Mouse (Mus musculus): ENCODE measurements around the gene Clcn6. TPM values are rescaled to one million over a fixed set of nuclear protein-coding genes. Genes with fewer than 3 reads are reported as not detected.
A peak's percentile ranks its signal among the peaks of the same experiment; 100 is the strongest.
"Not testable (repeated sequence)": the region's sequence is repeated elsewhere in the genome, so short reads cannot be mapped to it uniquely, and the experiment has no call there.

Gene Clcn6
- total RNA-seq, 2 experiments from 2014 or later = 81.4 to 84.4 TPM

- intact Hi-C loops (cut with DNase I) = no loop called here
- H3K4me3 ChIP-seq = no peak overlapping the region
- no peak for DNase-seq (ENCODE audit: extremely low spot score in 1 of 2, low spot score in 2 of 2)
- peak; percentile 57 for TF ChIP-seq CTCF (IDR thresholded peaks at IDR 0.05)
- H3K27ac ChIP-seq = no peak overlapping the region
These were observed 21.8 kb upstream of the Clcn6 start for GRCm38 (mm10) chr4:148060120-148061085.

DNA sequence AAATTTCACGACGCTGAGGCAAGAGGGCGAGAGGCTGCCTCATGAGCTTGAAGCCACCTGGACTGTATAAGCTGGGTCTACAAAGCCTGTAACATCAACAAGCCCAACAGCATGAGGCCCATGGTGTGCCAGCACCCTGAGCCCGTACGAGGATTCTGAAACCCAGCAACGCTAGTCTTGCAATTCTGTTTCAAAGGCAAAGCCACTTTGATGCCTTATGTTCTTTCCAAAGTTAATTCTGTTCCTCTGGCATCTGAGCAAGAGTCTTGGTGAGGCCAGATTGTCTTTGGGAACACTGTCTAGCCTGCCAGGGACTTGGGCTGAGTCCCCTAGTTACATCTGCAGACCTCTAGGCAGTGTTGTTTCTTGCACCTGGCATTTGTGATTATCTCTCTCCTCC, 20.4 kb upstream of the Clcn6 start:
- TF ChIP-seq CTCF (IDR thresholded peaks at IDR 0.05) = no peak; the same call in 1 of the 2 replicates
- intact Hi-C loops (cut with DNase I) = no loop called here
- Histone ChIP-seq H3K4me3 (no peak overlapping the region), H3K27ac (no peak overlapping the region; the same call in 1 of the 2 replicates)
- DNase-seq (ENCODE audit: extremely low spot score in 1 of 2, low spot score in 2 of 2) = no peak

- Histone ChIP-seq H3K27ac (peak overlapping the region; percentile 63), H3K4me3 (no peak overlapping the region)
- no peak for TF ChIP-seq CTCF (IDR thresholded peaks at IDR 0.05)
- intact Hi-C loops (cut with DNase I) = no loop called here
- no peak for DNase-seq (ENCODE audit: extremely low spot score in 1 of 2, low spot score in 2 of 2)
These were observed 19.7 kb upstream of the Clcn6 start for GRCm38 (mm10) chr4:148058218-148058819.

DNA sequence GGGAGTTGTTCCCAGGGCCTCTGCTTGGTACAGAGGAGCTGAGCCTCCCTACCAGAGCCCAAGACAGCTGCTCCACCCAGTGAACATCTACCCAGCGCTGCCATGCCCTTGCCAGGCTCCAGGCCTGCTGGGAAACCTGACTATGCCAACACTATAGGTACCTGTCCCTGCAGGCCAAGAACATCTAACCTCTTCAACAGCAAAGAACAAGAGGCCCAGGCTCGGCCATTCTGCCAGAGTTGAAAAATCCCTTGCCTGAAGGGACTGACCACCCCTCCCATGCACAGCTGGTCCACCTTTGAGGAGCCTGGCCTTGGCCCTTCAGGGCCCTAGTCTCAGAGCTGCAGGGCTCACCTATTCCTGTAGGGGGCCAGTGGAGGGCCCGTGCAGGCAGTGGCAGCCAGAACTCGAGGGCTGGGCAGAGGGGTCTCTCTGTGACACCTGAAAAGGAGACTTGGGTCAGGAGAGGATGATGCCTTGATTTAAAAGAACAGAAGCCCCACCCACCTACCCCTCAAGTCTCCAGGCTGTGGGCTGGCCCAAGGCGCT, 19.1 kb upstream of the Clcn6 start:
- intact Hi-C loops (cut with DNase I) = no loop called here
- no peak for DNase-seq (ENCODE audit: extremely low spot score in 1 of 2, low spot score in 2 of 2)
- Histone ChIP-seq H3K27ac (0 out of 2 replicates have a peak overlapping the region, but pooled peaks have one; percentile 6), H3K4me3 (no peak overlapping the region)
- TF ChIP-seq CTCF (IDR thresholded peaks at IDR 0.05) = peak; percentile 30

- intact Hi-C loops (cut with DNase I) = no loop called here
- Histone ChIP-seq H3K4me3 (no peak overlapping the region), H3K27ac (no peak overlapping the region)
- no peak for DNase-seq (ENCODE audit: extremely low spot score in 1 of 2, low spot score in 2 of 2)
- TF ChIP-seq CTCF (IDR thresholded peaks at IDR 0.05) = no peak
These were observed 18.2 kb upstream of the Clcn6 start for GRCm38 (mm10) chr4:148056801-148057200.

DNA sequence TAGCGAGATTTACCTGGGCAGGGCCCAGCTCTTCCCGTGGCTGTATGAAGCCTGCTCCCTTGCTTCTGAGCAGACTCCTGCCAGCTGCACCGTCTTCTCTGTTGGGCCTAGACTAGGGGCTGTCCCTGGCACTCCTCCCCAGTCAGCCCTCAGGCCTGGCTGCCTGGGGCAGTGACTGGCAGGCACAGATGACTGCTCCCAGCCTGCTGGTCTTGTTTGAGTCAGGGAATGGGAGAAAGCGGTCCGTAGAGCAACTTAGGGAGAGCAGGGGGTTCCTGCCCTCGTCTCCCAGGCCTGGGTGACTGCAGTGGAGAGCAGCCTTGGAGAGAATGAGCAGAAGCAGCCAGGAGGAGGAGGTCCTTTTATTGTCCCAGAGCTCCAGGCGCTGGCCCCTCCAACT, 17.6 kb upstream of the Clcn6 start:
- no peak for TF ChIP-seq CTCF (IDR thresholded peaks at IDR 0.05)
- no peak for DNase-seq (ENCODE audit: extremely low spot score in 1 of 2, low spot score in 2 of 2)
- H3K27ac ChIP-seq = no peak overlapping the region
- intact Hi-C loops (cut with DNase I) = no loop called here
- H3K4me3 ChIP-seq = no peak overlapping the region

DNA sequence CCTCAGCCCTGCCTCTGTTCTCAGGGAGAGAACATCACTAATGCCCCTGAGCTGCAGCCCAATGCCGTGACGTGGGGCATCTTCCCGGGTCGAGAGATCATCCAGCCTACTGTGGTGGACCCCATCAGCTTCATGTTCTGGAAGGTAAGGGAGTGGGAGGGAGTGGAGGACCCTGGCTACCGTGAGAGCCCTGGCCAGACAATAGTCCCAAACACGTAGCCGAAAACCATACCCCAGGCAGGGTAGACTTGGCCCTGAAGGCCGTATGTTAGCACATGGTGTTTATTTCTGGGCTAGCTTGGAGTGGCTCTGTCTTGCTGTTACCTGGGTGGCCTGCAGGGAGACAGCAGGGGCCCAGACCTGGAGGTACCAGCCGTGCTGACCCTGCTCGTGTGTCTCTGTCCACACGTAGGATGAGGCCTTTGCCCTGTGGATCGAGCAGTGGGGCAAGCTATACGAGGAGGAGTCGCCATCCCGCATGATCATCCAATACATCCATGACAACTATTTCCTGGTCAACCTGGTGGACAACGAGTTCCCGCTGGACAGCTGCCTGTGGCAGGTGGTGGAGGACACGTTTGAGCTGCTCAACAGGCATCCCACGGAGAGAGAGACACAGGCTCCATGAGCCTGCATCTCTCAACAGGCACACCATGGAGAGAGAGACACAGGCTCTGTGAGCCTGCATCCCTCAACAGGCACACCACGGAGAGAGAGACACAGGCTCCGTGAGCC, 16.5 kb upstream of the Clcn6 start:
- DNase-seq (ENCODE audit: extremely low spot score in 1 of 2, low spot score in 2 of 2) = no peak
- TF ChIP-seq CTCF (IDR thresholded peaks at IDR 0.05) = no peak
- Histone ChIP-seq H3K4me3 (no peak overlapping the region), H3K27ac (0 out of 2 replicates have a peak overlapping the region, but pooled peaks have one; percentile 3)
- intact Hi-C loops (cut with DNase I) = no loop called here

DNA sequence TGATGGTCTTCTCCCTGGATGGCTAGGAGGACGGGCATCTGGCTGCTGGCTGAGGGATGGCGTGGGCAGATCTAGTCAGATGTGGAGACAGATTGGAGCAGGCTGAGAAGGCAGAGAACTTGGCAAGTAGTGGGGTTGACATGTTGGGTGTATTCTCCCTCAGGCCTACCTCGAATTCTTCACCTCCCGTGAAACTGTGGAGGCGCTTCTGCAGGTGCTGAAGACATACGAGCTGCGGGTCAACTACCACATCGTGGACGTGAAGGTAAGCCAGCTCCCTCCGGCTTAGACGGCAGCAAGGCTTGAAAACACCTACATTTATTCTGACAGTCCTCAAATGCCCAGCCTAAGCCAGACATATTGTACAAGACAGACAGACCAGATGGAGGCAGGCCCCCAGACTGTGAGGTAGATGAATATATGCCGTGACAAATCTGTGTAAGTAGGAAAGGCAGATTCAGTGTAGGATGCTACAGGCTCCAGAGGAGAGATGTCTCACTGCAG, 14.8 kb upstream of the Clcn6 start:
- no peak for TF ChIP-seq CTCF (IDR thresholded peaks at IDR 0.05)
- Histone ChIP-seq H3K4me3 (no peak overlapping the region), H3K27ac (peak overlapping the region; percentile 85)
- intact Hi-C loops (cut with DNase I) = loop anchor here (1.0 kb wide), 1 partner anchor 14 kb away; the partner anchor contains the start of gene Mthfr
- DNase-seq (ENCODE audit: extremely low spot score in 1 of 2, low spot score in 2 of 2) = peak; percentile 42 to 77

DNA sequence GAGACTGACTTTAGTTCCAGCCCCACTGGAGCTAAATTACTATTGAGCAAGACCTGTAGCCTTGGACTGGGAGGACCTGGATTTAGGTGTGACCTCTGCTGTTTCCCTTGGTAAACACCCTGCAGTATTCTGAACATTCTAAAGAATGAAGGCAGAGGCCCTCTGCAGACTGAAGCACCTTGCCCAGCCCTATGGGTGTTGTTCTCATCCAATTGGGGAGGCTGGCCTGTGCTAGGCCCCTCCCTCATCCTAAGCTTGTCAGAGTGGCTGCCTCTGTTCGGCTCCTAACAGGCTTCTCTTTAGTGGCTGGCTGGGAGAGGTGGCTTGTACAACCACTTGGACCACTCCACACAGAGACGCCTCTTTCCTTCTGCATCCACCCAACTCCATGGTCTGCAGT, 14.4 kb upstream of the Clcn6 start:
- no peak overlapping the region for H3K4me3 ChIP-seq
- intact Hi-C loops (cut with DNase I) = loop anchor here (1.0 kb wide), 1 partner anchor 14 kb away; the partner anchor contains the start of gene Mthfr
- TF ChIP-seq CTCF (IDR thresholded peaks at IDR 0.05) = no peak
- H3K27ac ChIP-seq = peak overlapping the region; percentile 85
- DNase-seq (ENCODE audit: extremely low spot score in 1 of 2, low spot score in 2 of 2) = no peak

- no peak overlapping the region; the same call in 1 of the 2 replicates for H3K27ac ChIP-seq
- DNase-seq (ENCODE audit: extremely low spot score in 1 of 2, low spot score in 2 of 2) = no peak
- intact Hi-C loops (cut with DNase I) = no loop called here
- H3K4me3 ChIP-seq = no peak overlapping the region
- no peak for TF ChIP-seq CTCF (IDR thresholded peaks at IDR 0.05)
These were observed 13.3 kb upstream of the Clcn6 start for GRCm38 (mm10) chr4:148051886-148052285.

DNA sequence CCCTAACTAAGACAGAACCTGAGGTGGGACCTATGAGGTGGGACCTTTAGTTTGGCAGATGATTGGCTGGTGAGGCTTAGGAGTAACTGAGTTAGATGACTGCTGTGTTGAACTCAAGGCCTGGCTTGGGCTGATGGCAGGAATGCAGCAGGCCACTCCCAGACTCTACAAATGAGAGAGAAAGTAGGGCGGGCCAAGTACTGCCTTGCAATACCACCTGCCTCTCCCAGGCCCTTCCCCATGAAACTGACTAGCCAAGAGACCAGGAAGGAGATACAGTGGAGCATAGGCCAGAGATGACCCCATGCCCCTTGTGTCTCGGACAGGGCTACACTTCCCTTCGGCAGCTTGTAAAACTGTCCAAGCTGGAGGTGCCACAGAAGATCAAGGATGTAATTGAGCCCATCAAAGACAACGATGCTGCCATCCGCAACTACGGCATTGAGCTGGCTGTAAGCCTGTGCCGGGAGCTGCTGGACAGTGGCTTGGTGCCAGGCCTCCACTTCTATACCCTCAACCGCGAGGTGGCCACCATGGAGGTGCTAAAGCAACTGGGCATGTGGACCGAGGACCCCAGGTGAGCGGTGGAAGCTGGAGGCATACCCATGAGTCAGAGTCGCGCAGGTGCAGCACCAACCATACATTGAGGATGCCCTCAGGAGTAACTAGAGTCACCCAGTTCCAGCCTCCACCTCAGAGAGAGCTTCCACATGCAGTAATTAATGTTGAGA, 12.6 kb upstream of the Clcn6 start:
- DNase-seq (ENCODE audit: extremely low spot score in 1 of 2, low spot score in 2 of 2) = no peak
- intact Hi-C loops (cut with DNase I) = no loop called here
- H3K4me3 ChIP-seq = no peak overlapping the region
- TF ChIP-seq CTCF (IDR thresholded peaks at IDR 0.05) = no peak
- H3K27ac ChIP-seq = no peak overlapping the region

DNA sequence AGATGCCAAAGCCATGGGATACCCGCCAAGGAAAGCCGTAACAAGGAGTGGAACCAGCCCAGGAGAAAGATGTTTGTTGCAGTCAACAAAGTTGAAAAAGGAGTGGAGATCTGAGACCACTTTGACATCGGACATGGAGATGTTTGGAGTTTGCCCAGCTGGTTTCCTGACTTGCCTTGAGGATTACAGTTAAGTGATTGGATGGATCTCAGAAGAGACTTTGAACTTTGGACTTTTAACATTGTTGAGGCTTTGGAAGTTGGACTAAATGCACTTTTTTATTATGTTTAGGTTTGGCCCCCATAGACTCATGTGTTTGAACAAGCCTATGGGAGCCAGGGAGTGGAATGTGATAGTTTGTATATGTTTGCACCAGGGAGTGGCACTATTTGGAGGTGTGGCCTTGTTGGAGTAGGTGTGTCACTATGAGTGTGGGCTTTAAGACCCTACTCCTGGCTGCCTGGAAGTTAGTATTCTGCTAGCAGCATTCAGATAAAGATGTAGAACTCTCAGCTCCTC, 11.8 kb upstream of the Clcn6 start:
- DNase-seq (ENCODE audit: extremely low spot score in 1 of 2, low spot score in 2 of 2); intact Hi-C loops (cut with DNase I); H3K27ac ChIP-seq; H3K4me3 ChIP-seq: not testable (repeated sequence)
